Mouse (Mus musculus): ENCODE results near the gene Itga6. TPM values are rescaled to one million over a fixed set of nuclear protein-coding genes. Genes with fewer than 3 reads are reported as not detected.

Itga6 gene
- total and polyA plus RNA-seq, 3 experiments, result 1.0 to 2.7 TPM; not detected in 1

- no peaks in the 10 kb centered on the region for H3K9me3 ChIP-seq (replicated peaks; ENCODE audit: insufficient read depth, low read length)
- H3K4me1 ChIP-seq (ENCODE audit: control insufficient read depth in 1 of 2, insufficient read depth in 2 of 2, low read length in 2 of 2), result peaks cover 0 to 3% of the 10 kb centered on the region in 2 experiments; a peak in 3 of 4 replicates
- H3K27ac ChIP-seq (ENCODE audit: control insufficient read depth, low read depth, low read length), result no peak overlapping the region
- TF ChIP-seq BHLHE40 (IDR thresholded peaks at IDR 0.05; ENCODE audit: borderline replicate concordance, low read depth, low read length), result no peak
- TF ChIP-seq ZKSCAN1 (IDR thresholded peaks at IDR 0.05; ENCODE audit: low read depth, low read length), result no peak
- no peak for TF ChIP-seq NRF1 (IDR thresholded peaks at IDR 0.05; ENCODE audit: insufficient read depth, low read depth, low read length, poor library complexity, severe bottlenecking)
- no peak for TF ChIP-seq MAX (IDR thresholded peaks at IDR 0.05; ENCODE audit: low read length)
- no peak for TF ChIP-seq KAT2A (conservative IDR thresholded peaks at IDR 0.05; ENCODE audit: low read depth, low read length)
- no peak for TF ChIP-seq JUND (IDR thresholded peaks at IDR 0.05; ENCODE audit: low read depth, low read length)
- no peak for TF ChIP-seq TAL1 (IDR thresholded peaks at IDR 0.05; ENCODE audit: low read length)
- no peak for TF ChIP-seq MAZ (IDR thresholded peaks at IDR 0.05; ENCODE audit: low read depth, low read length)
- no peak for TF ChIP-seq ZC3H11A (IDR thresholded peaks at IDR 0.05; ENCODE audit: low read depth, low read length)
- no peak for TF ChIP-seq MEF2A (IDR thresholded peaks at IDR 0.05; ENCODE audit: extremely low read depth, insufficient replicate concordance, low read depth, low read length, poor library complexity, severe bottlenecking)
- no peak for TF ChIP-seq MYB (IDR thresholded peaks at IDR 0.05; ENCODE audit: low read depth, low read length)
- TF ChIP-seq SIN3A (IDR thresholded peaks at IDR 0.05; ENCODE audit: low read length), result no peak
- no peak for TF ChIP-seq NELFE (IDR thresholded peaks at IDR 0.05; ENCODE audit: low read depth, low read length)
- no peak for TF ChIP-seq POLR2AphosphoS2 (IDR thresholded peaks at IDR 0.05; ENCODE audit: low read length)
- TF ChIP-seq TBP (IDR thresholded peaks at IDR 0.05; ENCODE audit: low read depth, low read length), result no peak
- no peak overlapping the region for H3K4me3 ChIP-seq (ENCODE audit: control insufficient read depth in 1 of 2, insufficient read depth in 1 of 2, low read depth in 2 of 2, low read length in 2 of 2)
- peaks cover 2% of the 10 kb centered on the region in 2 experiments; a peak in 2 of 4 replicates for H3K27me3 ChIP-seq (ENCODE audit: control insufficient read depth in 1 of 2, insufficient read depth in 2 of 2, low read length in 2 of 2)
- H3K9ac ChIP-seq (ENCODE audit: control insufficient read depth, low read depth, low read length, poor library complexity, severe bottlenecking), result no peak overlapping the region
- DNase-seq (ENCODE audit: low read depth, low spot score), result no peak
- peaks cover 0 to 5% of the 10 kb centered on the region in 2 experiments; a peak in 2 of 4 replicates for H3K36me3 ChIP-seq (ENCODE audit: control insufficient read depth in 1 of 2, insufficient read depth in 2 of 2, low read length in 2 of 2)
- H3K79me2 ChIP-seq (ENCODE audit: control insufficient read depth, insufficient read depth, low read length, poor library complexity), result no peaks in the 10 kb centered on the region; the same call in 1 of the 2 replicates
Observed at GRCm38 (mm10) chr2:71868256-71868655, 122.8 kb downstream of the Itga6 start.

GRCm38 (mm10) chr2:71872141-71872540, 126.7 kb downstream of the Itga6 start:
- H3K36me3 ChIP-seq (ENCODE audit: control insufficient read depth in 1 of 2, insufficient read depth in 2 of 2, low read length in 2 of 2), result peaks cover 0 to 2% of the 10 kb centered on the region in 2 experiments; a peak in 1 of 4 replicates
- TF ChIP-seq USF2 (IDR thresholded peaks at IDR 0.05; ENCODE audit: borderline replicate concordance in 1 of 2, insufficient read depth in 1 of 2, low read depth in 1 of 2, low read length in 2 of 2), result no peak
- no peak for TF ChIP-seq HCFC1 (IDR thresholded peaks at IDR 0.05; ENCODE audit: low read depth, low read length)
- TF ChIP-seq BHLHE40 (IDR thresholded peaks at IDR 0.05; ENCODE audit: borderline replicate concordance, low read depth, low read length), result no peak
- TF ChIP-seq GATA1 (IDR thresholded peaks at IDR 0.05; ENCODE audit: low read depth, low read length), result no peak
- TF ChIP-seq USF1 (IDR thresholded peaks at IDR 0.05; ENCODE audit: low read depth, low read length), result no peak
- TF ChIP-seq POLR2AphosphoS2 (IDR thresholded peaks at IDR 0.05; ENCODE audit: low read length), result no peak
- no peak for TF ChIP-seq MAFK (IDR thresholded peaks at IDR 0.05; ENCODE audit: borderline replicate concordance, low read depth, low read length)
- no peak for TF ChIP-seq CTCF (IDR thresholded peaks at IDR 0.05 in 2 of 3, conservative IDR thresholded peaks at IDR 0.05 in 1 of 3; ENCODE audit: control insufficient read depth in 1 of 3, insufficient read depth in 1 of 3, low read depth in 2 of 3, low read length in 3 of 3, poor library complexity in 1 of 3, severe bottlenecking in 1 of 3)
- TF ChIP-seq TCF12 (IDR thresholded peaks at IDR 0.05; ENCODE audit: low read depth, low read length), result no peak
- no peak for TF ChIP-seq MAZ (IDR thresholded peaks at IDR 0.05; ENCODE audit: low read depth, low read length)
- TF ChIP-seq RAD21 (IDR thresholded peaks at IDR 0.05; ENCODE audit: low read depth, low read length), result no peak
- TF ChIP-seq UBTF (IDR thresholded peaks at IDR 0.05; ENCODE audit: borderline replicate concordance, insufficient read depth, low read depth, low read length), result no peak
- TF ChIP-seq POLR2AphosphoS5 (IDR thresholded peaks at IDR 0.05; ENCODE audit: borderline replicate concordance, low read depth, low read length), result no peak
- TF ChIP-seq ZNF384 (IDR thresholded peaks at IDR 0.05; ENCODE audit: low read depth, low read length), result no peak
- no peak for TF ChIP-seq ETS1 (IDR thresholded peaks at IDR 0.05; ENCODE audit: low read depth, low read length)
- TF ChIP-seq NELFE (IDR thresholded peaks at IDR 0.05; ENCODE audit: low read depth, low read length), result no peak
- TF ChIP-seq ELF1 (IDR thresholded peaks at IDR 0.05; ENCODE audit: low read depth, low read length), result no peak
- no peak for TF ChIP-seq NRF1 (IDR thresholded peaks at IDR 0.05; ENCODE audit: insufficient read depth, low read depth, low read length, poor library complexity, severe bottlenecking)
- peaks cover 2 to 3% of the 10 kb centered on the region in 2 experiments for H3K4me1 ChIP-seq (ENCODE audit: control insufficient read depth in 1 of 2, insufficient read depth in 2 of 2, low read length in 2 of 2)
- no peaks in the 10 kb centered on the region for H3K9me3 ChIP-seq (replicated peaks; ENCODE audit: insufficient read depth, low read length)
- peak overlapping the region in 1 of 2 experiments; percentile 53; a peak in 1 of 4 replicates for H3K4me3 ChIP-seq (ENCODE audit: control insufficient read depth in 1 of 2, insufficient read depth in 1 of 2, low read depth in 2 of 2, low read length in 2 of 2)
- H3K27me3 ChIP-seq (ENCODE audit: control insufficient read depth in 1 of 2, insufficient read depth in 2 of 2, low read length in 2 of 2), result peaks cover 2% of the 10 kb centered on the region in 2 experiments; a peak in 2 of 4 replicates
- H3K27ac ChIP-seq (ENCODE audit: control insufficient read depth, low read depth, low read length), result no peak overlapping the region
- DNase-seq (ENCODE audit: low read depth, low spot score), result no peak
- H3K9ac ChIP-seq (ENCODE audit: control insufficient read depth, low read depth, low read length, poor library complexity, severe bottlenecking), result no peak overlapping the region
- no peaks in the 10 kb centered on the region; the same call in 1 of the 2 replicates for H3K79me2 ChIP-seq (ENCODE audit: control insufficient read depth, insufficient read depth, low read length, poor library complexity)
